Mouse (Mus musculus): ENCODE results near the gene Vmac.

Vmac gene

DNA sequence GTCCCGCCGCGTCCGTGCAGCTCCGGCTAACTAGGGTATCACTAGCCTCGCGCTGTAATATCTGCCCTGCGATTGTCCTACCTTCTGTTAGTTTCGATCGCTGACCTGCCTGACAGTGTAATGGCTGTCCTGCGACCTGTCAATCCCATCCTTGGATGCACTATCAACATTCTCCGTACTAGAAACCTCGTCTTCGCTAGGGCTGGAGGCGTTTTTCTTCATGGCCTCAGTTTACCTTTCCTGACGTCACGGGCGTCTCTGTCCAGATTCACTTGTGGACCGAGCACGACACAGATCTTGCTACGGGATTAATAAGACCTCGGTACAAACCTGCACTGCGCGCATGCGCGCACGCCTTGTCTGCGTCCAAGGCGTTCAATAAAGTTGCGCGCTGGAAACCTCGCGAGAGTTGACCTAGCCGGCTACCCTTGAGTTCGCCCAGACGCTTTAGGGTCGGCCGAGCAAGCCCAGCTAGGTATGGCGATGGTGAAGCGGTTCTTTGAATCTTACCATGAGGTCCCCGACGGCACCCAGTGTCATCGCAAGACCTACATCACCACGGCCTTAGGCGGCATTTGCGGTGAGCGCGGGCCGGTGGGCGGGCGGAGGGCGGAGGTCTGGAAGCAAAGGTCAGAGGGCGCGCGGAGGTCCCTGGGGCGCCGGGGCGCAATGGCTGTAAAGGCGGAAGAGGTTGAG is at the start of gene Vmac, which contains the start of gene Ndufa11:
Gene Vmac, minus strand, starts transcription at position 660 of the 696 bp plus-strand sequence.
Gene Ndufa11, plus strand, starts transcription at position 405 of the 696 bp plus-strand sequence.
- peak; percentile 97 to 98 for DNase-seq (ENCODE audit: low spot score in 2 of 2)

DNA sequence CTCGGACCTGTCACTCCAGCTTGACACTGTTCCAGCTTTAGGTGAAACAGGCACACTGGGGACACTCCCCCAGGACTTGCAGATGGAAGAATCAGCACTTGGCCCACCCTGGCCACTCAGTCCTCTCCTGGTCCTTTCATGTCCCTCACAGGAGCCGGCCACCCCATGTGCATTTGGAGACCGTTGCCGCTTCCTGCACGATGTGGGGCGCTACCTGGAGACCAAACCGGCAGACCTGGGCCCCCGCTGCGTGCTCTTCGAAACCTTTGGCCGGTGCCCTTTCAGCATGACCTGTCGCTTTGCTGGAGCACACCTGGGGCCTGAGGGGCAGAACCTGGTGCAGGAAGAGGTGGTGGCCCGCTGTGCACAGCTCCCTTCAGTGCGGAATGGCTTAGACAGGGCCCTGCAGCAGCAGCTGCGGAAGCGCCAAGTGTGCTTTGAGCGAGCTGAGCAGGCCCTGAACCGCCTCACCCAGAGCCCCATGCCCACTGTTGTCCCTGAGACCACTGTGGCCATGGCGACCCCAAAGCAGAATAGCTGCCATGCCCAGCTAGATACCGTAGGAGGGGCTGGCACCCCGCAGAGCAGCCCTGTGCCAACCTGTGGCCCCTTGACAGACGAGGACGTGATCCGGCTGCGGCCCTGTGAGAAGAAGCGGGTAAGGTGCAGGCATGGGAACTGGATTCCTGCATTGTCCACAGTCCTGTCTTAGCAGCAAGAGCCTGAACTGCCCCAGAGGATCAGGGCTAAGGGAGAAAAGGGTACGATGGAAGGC is 49.0 kb upstream of the Vmac start:
- DNase-seq (ENCODE audit: low spot score in 2 of 2), result peak in 1 of 2 experiments; percentile 46

DNA sequence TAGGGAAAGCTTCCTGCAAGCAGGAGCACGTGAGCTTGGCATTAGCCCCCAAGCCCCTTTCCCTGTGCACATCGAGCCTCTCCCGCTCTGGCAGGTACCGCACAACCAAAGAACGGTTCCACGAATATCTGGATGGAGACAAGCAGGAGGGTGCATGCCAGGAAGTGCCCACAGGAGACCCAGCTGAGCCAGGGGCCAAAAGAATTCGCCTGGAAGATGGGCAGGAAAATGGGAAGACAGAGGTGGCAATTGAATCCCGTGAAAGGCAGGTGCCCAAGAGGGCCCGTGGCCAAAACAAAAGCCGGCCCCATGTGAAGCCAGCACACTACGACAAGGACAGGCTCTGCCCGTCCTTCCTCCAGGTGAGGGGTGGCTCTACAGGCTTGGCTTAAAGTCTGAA is 47.6 kb upstream of the Vmac start:
- DNase-seq (ENCODE audit: low spot score in 2 of 2), result peak in 1 of 2 experiments; percentile 61

DNA sequence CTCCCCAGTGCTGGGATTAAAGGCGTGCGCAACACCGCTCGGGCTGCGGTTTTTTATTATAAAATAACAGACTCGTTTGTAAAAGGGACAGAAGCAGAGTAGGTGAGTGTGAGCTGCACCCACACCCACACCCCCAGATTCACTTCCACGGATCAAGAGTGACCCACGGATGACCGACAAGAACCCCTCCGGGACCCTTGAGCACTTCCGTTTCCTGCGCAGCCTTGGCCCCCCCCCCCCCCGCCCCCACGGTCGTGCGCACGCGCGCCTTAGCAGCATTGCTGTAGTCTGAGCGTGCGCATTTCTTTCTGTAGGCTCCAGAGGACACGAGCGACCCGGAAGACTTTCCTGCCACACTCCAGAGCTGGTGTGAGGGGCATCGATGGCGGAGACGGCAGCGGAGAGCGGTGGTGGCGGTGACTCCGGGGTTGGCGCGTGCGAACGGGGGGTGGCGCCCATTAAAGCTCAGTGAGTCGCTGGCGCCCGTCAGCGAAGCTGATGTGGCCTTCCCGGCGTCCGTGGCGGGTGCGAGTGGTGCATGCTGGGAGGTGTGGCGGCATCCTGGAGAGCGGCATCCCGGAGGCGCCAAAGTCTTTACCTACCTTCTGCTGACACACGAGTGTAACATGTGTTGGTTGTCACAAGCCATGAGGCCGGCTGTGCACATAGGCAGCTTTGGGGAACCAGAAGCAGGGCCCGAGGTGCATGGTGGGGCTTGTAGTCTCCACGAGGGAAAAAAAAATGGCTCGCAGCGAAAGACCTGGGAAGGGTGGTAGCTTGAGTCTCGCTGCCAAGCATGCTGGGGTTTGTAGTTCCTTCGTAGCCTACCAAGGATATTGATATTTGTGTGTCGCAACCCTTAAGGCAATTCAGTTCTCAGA is 46.9 kb upstream of the Vmac start, which contains the start of gene Dus3l:
Gene Dus3l, plus strand, starts transcription at position 284 of the 881 bp plus-strand sequence.
- peak; percentile 91 to 94 for DNase-seq (ENCODE audit: low spot score in 2 of 2)

GRCm38 (mm10) chr17:56763741-56764250 is 46.0 kb upstream of the Vmac start:
- DNase-seq (ENCODE audit: low spot score in 2 of 2), result no peak

DNA sequence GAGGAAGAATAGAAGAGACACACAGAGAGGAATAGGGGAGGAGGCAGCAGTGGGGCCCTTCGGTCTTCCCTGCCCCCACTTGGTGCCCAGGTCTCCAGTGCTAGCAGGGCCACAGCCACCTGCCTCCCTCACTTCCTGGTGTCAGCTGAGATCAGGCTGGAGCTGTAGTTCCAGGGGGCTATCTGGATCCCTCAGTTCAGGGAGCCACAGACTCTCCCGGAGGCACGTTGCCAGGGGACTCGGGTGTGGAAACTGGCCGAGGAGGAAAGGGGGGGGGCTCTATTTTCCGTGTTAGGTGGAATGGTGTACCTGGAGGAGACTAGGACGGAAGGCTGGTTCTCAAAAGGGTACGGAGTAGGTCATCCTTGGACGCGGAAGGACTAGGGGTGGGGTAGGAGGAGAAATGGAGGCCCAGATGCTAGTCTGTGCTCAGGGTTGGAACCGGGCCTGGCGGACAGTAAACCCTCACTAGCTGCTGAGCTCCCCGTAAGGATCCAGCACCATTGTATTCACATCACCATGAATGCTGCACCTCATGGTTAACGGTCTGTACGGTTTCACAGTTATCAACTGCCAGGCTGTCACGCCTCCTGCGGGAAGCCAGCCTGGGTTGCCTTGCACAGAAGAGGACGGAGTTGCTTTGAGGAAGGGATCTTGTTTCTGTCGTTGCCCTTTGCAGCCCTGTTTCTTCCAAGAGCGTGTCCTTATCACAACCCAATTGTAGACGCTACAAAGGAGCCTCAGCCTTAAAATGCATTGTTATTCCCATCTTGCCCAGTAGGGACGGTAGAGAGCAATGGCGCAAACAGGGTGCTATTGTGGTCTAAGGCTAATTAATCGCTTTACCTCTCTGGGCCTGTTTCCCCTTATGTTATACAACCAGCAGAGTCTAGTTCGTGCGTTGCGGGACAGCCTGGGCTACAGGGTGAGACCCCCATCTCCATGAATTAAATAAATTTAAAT is 45.2 kb upstream of the Vmac start:
- DNase-seq (ENCODE audit: low spot score in 2 of 2), result peak; percentile 63 to 72

- DNase-seq (ENCODE audit: low spot score in 2 of 2), result peak; percentile 92 to 93
These were observed 44.2 kb upstream of the Vmac start for GRCm38 (mm10) chr17:56761991-56762410.

- no peak for DNase-seq (ENCODE audit: low spot score in 2 of 2)
These were observed 43.3 kb upstream of the Vmac start for GRCm38 (mm10) chr17:56761077-56761476.

DNA sequence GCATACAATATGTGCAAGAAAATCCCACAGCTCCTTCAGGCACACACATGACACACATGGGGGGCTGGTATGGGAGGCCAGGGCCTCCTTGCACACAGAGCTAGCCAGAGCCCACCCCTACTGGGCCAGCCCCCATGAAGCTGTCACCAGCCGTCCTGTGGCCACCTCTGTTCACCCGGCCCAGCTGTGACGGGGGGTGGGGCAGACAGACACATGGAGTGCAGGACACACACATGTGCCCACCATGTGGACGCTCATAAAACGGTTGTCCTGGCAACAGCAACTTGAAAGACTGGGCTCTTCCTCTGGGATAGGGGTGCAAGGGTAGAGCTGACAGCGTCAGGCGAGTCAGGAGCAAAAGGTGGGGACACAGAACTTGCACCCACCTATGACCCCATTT is 41.4 kb upstream of the Vmac start:
- DNase-seq (ENCODE audit: low spot score in 2 of 2), result no peak

DNA sequence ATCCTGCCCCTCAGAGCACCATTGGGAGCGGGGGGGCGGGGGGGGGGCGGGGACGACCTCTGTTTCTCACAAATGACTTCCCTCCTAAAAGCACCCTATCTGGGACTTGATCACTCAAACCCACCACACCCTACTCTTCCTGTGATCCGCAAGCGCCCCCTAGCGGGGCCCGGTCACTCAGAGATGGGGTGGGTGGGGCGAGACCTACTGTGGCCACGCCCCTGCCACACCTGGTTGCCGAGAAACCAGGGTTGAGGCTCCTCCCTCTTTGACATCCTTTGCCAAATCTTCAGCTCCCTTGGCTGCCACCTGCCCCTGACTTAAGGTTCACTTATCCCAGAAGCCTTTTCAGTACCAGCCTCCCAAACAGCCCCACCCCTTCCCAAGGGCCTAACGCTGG is 40.3 kb upstream of the Vmac start:
- DNase-seq (ENCODE audit: low spot score in 2 of 2), result peak; percentile 53 to 71

GRCm38 (mm10) chr17:56757416-56758123 is 39.7 kb upstream of the Vmac start, which contains the start of gene Nrtn:
Gene Nrtn (minus strand): TSS chr17:56757530.
- peak; percentile 60 to 73 for DNase-seq (ENCODE audit: low spot score in 2 of 2)

DNA sequence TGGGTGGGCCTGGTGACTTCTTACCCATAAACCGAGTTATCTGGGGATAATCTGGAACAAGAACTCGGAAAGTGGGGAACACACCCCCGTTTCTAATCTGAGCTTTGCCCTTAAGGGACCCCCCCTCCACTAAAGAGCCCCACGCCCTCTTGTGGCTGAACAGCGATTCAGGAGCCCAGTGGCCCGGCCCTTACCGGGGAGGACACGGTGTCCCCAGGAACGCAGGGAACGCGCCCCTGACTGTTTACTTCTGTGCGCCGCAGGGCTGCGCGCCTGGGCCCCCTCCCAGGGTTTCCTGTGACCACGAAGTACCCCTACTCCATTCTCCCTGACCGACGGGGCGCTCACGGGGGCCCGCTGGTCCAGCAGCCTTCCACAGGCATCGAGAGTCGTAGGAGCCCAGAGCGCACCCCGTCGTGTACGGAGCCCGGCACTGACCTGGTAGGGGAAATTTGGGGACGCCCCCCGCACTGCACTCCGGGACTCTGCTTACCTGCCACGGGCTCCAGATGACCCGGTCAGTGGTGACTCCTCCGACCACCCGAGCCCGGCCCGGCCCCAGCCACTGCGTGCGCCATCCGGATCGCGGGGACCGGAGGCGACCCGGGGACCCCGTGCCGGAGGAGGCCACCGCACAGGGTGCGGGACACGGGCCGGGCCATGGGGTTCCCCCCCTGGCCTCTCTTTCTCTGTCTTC is 39.0 kb upstream of the Vmac start:
- DNase-seq (ENCODE audit: low spot score in 2 of 2), result no peak

DNA sequence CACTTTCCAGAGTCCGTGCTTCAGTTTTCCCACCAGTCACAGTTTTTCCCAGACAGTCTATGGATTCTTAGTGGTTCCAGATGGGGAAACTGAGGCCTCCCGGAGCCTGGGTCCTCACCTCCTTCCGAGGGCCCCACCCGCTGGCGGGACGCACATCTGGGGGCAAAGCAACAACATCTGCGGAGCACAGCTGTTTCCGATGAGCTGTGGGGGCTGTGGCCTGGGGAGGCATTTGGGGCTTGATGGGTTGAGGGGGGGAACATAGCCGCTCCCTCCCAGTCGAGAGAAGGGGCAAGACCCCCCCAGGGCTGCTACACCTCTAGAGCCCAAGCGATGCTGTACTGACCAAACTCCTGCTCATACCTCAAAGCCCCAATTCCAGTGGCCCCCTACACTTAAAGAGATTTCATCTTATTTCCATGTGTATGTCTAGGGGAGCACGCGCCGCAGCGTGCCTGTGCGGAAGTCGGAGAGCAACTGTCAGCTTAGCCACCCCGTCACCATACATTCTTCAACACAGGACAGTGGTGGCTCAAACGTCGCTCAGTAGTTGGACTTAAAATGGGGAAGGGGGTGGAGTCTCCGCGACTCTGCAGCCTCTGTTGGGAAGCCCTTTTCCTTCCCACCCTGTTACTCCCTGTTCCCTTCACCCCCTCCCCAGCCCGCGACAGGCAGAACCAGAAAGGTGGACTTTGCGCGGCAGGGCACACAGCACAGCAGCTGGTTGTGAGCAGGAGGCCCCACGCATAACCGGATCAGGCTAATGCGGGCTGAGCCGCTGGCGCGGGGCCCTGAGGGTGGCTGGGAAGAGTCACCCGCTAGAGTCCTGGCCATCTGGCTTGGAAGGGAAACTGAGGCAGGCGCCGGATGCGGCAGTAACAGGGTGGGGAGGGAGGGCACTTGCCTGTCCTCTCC is 36.7 kb upstream of the Vmac start:
- no peak for DNase-seq (ENCODE audit: low spot score in 2 of 2)

DNA sequence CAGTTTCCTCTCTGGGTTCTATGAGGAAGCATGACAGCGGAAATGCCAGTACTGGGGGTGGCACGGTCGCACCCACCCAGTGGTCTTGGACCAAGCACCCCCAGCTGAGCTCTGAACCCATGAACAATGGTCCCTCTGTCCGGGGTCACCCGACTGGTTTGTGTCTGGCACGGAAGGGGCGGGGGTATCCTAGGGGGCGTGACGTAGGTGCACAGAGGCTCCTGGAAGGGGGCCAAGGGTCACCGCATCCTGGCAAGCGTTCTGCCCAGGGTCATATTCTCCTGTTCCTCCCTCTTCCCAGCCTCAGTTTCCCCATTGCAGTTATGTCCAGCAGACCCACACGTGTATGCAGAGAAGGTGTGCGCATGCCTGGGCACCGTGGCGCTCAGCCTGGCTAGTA is 35.6 kb upstream of the Vmac start:
- no peak for DNase-seq (ENCODE audit: low spot score in 2 of 2)

DNA sequence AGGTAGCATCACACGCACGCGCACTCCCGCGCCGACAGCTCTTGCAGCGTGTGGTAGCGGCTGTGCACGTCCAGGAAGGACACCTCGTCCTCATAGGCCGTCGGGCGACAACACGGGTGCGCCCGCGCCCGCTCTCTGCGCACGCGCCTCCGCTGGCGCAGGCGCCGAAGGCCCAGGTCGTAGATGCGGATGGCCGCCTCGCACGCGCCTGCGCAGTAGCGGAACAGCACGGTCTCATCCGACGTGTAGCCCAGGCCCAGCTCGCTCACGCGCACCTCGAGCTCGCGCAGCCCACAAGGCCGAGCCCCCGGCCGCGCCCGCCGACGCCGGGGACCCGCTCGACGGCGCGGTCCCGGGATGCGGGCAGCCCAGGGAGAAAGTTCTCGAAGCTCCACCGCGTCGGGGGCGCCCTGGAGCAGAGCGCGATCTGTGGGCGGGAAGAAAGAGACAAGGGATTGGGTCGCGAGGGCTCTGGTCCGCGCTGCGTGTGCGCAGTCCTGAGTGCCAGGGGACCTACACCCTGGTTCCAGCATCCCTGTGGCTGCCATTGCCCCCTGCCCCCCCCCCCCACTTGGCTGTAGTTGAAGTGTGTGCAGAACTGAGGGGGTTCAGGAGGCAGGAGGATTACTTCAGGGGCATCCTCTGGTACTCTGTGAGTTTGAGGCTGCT is 33.7 kb upstream of the Vmac start:
- peak; percentile 70 to 71 for DNase-seq (ENCODE audit: low spot score in 2 of 2)

- no peak for DNase-seq (ENCODE audit: low spot score in 2 of 2)
These were observed 26.4 kb upstream of the Vmac start for GRCm38 (mm10) chr17:56744173-56744572.

DNA sequence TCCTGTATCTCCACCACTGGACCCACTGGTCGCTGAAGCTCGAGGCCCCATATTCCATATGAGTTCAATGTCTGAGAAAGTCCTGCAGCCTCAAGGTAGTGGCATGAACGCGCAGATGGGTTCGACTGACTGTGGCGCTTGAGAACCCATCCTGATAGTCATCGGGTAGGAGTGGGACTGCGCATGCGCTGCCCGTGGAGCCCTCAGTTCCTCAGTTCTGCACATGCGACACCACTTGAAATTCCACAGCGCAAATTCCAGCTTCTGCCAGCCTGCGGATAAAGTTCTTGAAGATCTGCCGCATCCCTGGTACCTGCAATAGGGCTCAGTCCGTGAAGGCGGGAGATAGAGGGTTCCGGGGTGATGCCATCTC is 23.0 kb upstream of the Vmac start:
- no peak for DNase-seq (ENCODE audit: low spot score in 2 of 2)

Data from right cerebral cortex, postnatal 10 days (tissue).